9 mouse cellular contexts compared by ENCODE assay signal in genomic region chr5:117134066-117134888, GRCm38 (mm10). TPM values are rescaled to one million over a fixed set of nuclear protein-coding genes. Genes with fewer than 3 reads are reported as not detected.
DNase-seq lines count a peak whose midpoint lies in the region; ATAC-seq and TF ChIP-seq lines count a peak whose summit lies in the region.
"Had no signal": no experiment of that assay in that cellular context is flagged by ENCODE, and none has a peak within 500 bp of the region (broad histone marks: within the 10 kb centered on the region; RNA-seq: fewer than 3 reads in every experiment).

No protein-coding gene starts in this region.

- H3K4me2 ChIP-seq in liver, postnatal 0 days (ENCODE audit: low read depth, low read length) = peak overlapping the region; percentile 85
- H3K4me2 ChIP-seq in hindbrain, embryonic 14.5 days (replicated peaks) = no peak overlapping the region

- H3K9ac ChIP-seq in liver, postnatal 0 days (replicated peaks) = peak overlapping the region; percentile 65
- H3K9ac ChIP-seq in hindbrain, embryonic 14.5 days = no peak overlapping the region

- 0 out of 2 replicates have a peak, but pooled peaks have one; percentile 35 for TF ChIP-seq EP300 in liver, postnatal 0 days (IDR thresholded peaks at IDR 0.05; ENCODE audit: low read depth)

- no peaks in the 10 kb centered on the region for H3K36me3 ChIP-seq in liver, postnatal 0 days (replicated peaks; ENCODE audit: insufficient read depth, low read length)
- no peaks in the 10 kb centered on the region for H3K36me3 ChIP-seq in hindbrain, embryonic 14.5 days (replicated peaks; ENCODE audit: control insufficient read depth, insufficient read depth)

- H3K9me3 ChIP-seq in liver, postnatal 0 days (ENCODE audit: low read length) = no peaks in the 10 kb centered on the region
- H3K9me3 ChIP-seq in hindbrain, embryonic 14.5 days (ENCODE audit: control insufficient read depth, low read length) = no peaks in the 10 kb centered on the region

- H3K27me3 ChIP-seq in liver, postnatal 0 days (ENCODE audit: insufficient read depth, low read length) = no peaks in the 10 kb centered on the region
- H3K27me3 ChIP-seq in hindbrain, embryonic 14.5 days (ENCODE audit: control insufficient read depth, insufficient read depth, low read length) = no peaks in the 10 kb centered on the region

- peak overlapping the region; percentile 53 for H3K4me3 ChIP-seq in liver, postnatal 0 days (ENCODE audit: low read depth, low read length)
- no peak overlapping the region for H3K4me3 ChIP-seq in hindbrain, embryonic 14.5 days (replicated peaks; ENCODE audit: low read length)

- peak overlapping the region; percentile 98 for H3K27ac ChIP-seq in liver, postnatal 0 days (ENCODE audit: low read depth)
- no peak overlapping the region for H3K27ac ChIP-seq in hindbrain, embryonic 14.5 days

- no peak for TF ChIP-seq CTCF in liver, postnatal 0 days (IDR thresholded peaks at IDR 0.05; ENCODE audit: low read depth)

- 0 out of 2 replicates have a peak, but pooled peaks have one; percentile 6 for ATAC-seq in common myeloid progenitor, adult 5-6 weeks (replicated peaks; ENCODE audit: low read depth, poor library complexity, severe bottlenecking)
- ATAC-seq in liver, postnatal 0 days = peak; percentile 17
- ATAC-seq in hindbrain, embryonic 14.5 days (ENCODE audit: low FRiP score) = no peak

- DNase-seq in lung, adult 18-20 months = peak; percentile 89 to 93
- no peak for DNase-seq in lung, postnatal 14 days
- peak; percentile 62 for DNase-seq in liver, postnatal 0 days
- peak; percentile 47 to 50 for DNase-seq in thymus, postnatal 36 days
- no peak for DNase-seq in right cerebral cortex, postnatal 25 days
- no peak for DNase-seq in frontal cortex, postnatal 14 days (ENCODE audit: low spot score in 2 of 2)
- no peak for DNase-seq in hindbrain, embryonic 14.5 days (ENCODE audit: low spot score)
- DNase-seq: kidney, adult 9 months had no signal

- peaks cover 65% of the 10 kb centered on the region for H3K4me1 ChIP-seq in liver, postnatal 0 days (ENCODE audit: insufficient read depth)
- peaks cover 7% of the 10 kb centered on the region; the same call in 1 of the 2 replicates for H3K4me1 ChIP-seq in hindbrain, embryonic 14.5 days (replicated peaks; ENCODE audit: control insufficient read depth, insufficient read depth, low read length)

- 11% methylated on average over 19 of the region's 19 CpGs for WGBS in liver, postnatal 0 days (ENCODE audit: insufficient replicate concordance)
- WGBS in hindbrain, embryonic 14.5 days = 85% methylated on average over 19 of the region's 19 CpGs

RNA-seq across cellular contexts. Expression of gene Taok3, which starts 14.3 kb away (rescaled TPM):
- total RNA-seq in common myeloid progenitor, adult 5-6 weeks (2017) = 88.0 and 100 TPM in 2 replicates
- polyA plus RNA-seq in liver, postnatal 0 days (2015; fragmentation: Nextera tagmentation; extraction: Ambion mirVana) = 40.5 and 41.9 TPM in 2 replicates
- 50.4 and 62.3 TPM in 2 replicates for polyA plus RNA-seq in hindbrain, embryonic 14.5 days (2014; fragmentation: Nextera tagmentation; extraction: Ambion mirVana)

RNA-seq across cellular contexts. Expression of gene Suds3, which starts 18.4 kb away (rescaled TPM):
- total RNA-seq in common myeloid progenitor, adult 5-6 weeks (2017) = 93.5 and 95.5 TPM in 2 replicates
- polyA plus RNA-seq in liver, postnatal 0 days (2015; fragmentation: Nextera tagmentation; extraction: Ambion mirVana) = 30.5 and 33.4 TPM in 2 replicates
- polyA plus RNA-seq in hindbrain, embryonic 14.5 days (2014; fragmentation: Nextera tagmentation; extraction: Ambion mirVana) = 52.8 and 58.4 TPM in 2 replicates

Comparison
In these comparisons a context has a peak if more than half of its experiments do, and no peak if none do; other contexts are left out.
1. DNase-seq: peak in lung, adult 18-20 months (2 of 2), liver, postnatal 0 days (single experiment) and thymus, postnatal 36 days (2 of 2); none in lung, postnatal 14 days (single experiment), right cerebral cortex, postnatal 25 days (single experiment), frontal cortex, postnatal 14 days (0 of 2) and hindbrain, embryonic 14.5 days (single experiment).